8 mouse cellular contexts compared by ENCODE assay signal in genomic region chr4:59782853-59783684, GRCm38 (mm10). TPM values are rescaled to one million over a fixed set of nuclear protein-coding genes. Genes with fewer than 3 reads are reported as not detected.
DNase-seq lines count a peak whose midpoint lies in the region; ATAC-seq lines count a peak whose summit lies in the region.

No protein-coding gene starts in this region.

- DNase-seq in layer of hippocampus, adult 8-10 months (ENCODE audit: low spot score in 2 of 2): peak; percentile 18 to 34
- no peak for DNase-seq in layer of hippocampus, adult 18-20 months (ENCODE audit: low spot score in 2 of 2)
- DNase-seq in ZHBTc4 (ENCODE audit: low read depth, low spot score): peak; percentile 79
- DNase-seq in liver, embryonic 11.5 days (ENCODE audit: low spot score): peak; percentile 40
- no peak for DNase-seq in urinary bladder, postnatal 4 days (ENCODE audit: low spot score in 2 of 2)
- no peak for DNase-seq in kidney, postnatal 14 days

- ATAC-seq in forebrain, embryonic 16.5 days: peak; percentile 45; the same call in 1 of the 2 replicates
- ATAC-seq in liver, embryonic 11.5 days (replicated peaks; ENCODE audit: low FRiP score): peak; percentile 40
- peak; percentile 10; the same call in 1 of the 2 replicates for ATAC-seq in neutrophil, adult 5-6 weeks (ENCODE audit: extremely low read depth, insufficient number of reproducible peaks, low FRiP score, poor library complexity, severe bottlenecking)

- peak overlapping the region; percentile 73 for H3K4me3 ChIP-seq in forebrain, embryonic 16.5 days (replicated peaks; ENCODE audit: low read length)
- H3K4me3 ChIP-seq in liver, embryonic 11.5 days (ENCODE audit: low read depth, low read length): peak overlapping the region; percentile 97

- 0 out of 2 replicates have a peak overlapping the region, but pooled peaks have one; percentile 25 for H3K27ac ChIP-seq in forebrain, embryonic 16.5 days (ENCODE audit: low read length)
- peak overlapping the region; percentile 72 for H3K27ac ChIP-seq in liver, embryonic 11.5 days (ENCODE audit: low read depth, low read length)

- H3K4me2 ChIP-seq in forebrain, embryonic 16.5 days (ENCODE audit: low read length): peak overlapping the region; percentile 71
- H3K4me2 ChIP-seq in liver, embryonic 11.5 days: peak overlapping the region; percentile 88

- peaks cover 6% of the 10 kb centered on the region for H3K4me1 ChIP-seq in forebrain, embryonic 16.5 days (replicated peaks; ENCODE audit: control insufficient read depth, insufficient read depth, low read length)
- H3K4me1 ChIP-seq in liver, embryonic 11.5 days (replicated peaks; ENCODE audit: control insufficient read depth, insufficient read depth, low read length): peaks cover 12% of the 10 kb centered on the region

- 0% methylated on average over 47 of the region's 47 CpGs for WGBS in forebrain, embryonic 16.5 days
- WGBS in liver, embryonic 11.5 days: under 1% methylated on average over 47 of the region's 47 CpGs

- H3K27me3 ChIP-seq in forebrain, embryonic 16.5 days (replicated peaks; ENCODE audit: control insufficient read depth, insufficient read depth, low read length): no peaks in the 10 kb centered on the region
- no peaks in the 10 kb centered on the region for H3K27me3 ChIP-seq in liver, embryonic 11.5 days (replicated peaks; ENCODE audit: control insufficient read depth, insufficient read depth, low read length)

- H3K36me3 ChIP-seq in forebrain, embryonic 16.5 days (ENCODE audit: control insufficient read depth, insufficient read depth): no peaks in the 10 kb centered on the region
- no peaks in the 10 kb centered on the region for H3K36me3 ChIP-seq in liver, embryonic 11.5 days (ENCODE audit: control insufficient read depth, insufficient read depth, low read length)

- H3K9me3 ChIP-seq in forebrain, embryonic 16.5 days (ENCODE audit: control insufficient read depth, low read length): no peaks in the 10 kb centered on the region
- H3K9me3 ChIP-seq in liver, embryonic 11.5 days (ENCODE audit: control insufficient read depth, low read length): no peaks in the 10 kb centered on the region

- H3K9ac ChIP-seq in forebrain, embryonic 16.5 days (replicated peaks; ENCODE audit: low read depth, low read length): peak overlapping the region; percentile 74
- H3K9ac ChIP-seq in liver, embryonic 11.5 days (ENCODE audit: low read depth, low read length): peak overlapping the region; percentile 93

RNA-seq across cellular contexts. Expression of gene Inip, which starts 18.3 kb away (rescaled TPM):
- 10 to 100 TPM; 20.9 to 26.0 (median 23.8) TPM for total RNA-seq in layer of hippocampus, adult 8-10 months (2022)
- 10 to 100 TPM; 25.0 TPM for total RNA-seq in layer of hippocampus, adult 18-20 months (2021)
- polyA plus RNA-seq in forebrain, embryonic 16.5 days (2015; fragmentation: Nextera tagmentation; extraction: Ambion mirVana): 73.6 and 81.3 TPM in 2 replicates
- polyA plus RNA-seq in liver, embryonic 11.5 days (2014; fragmentation: Nextera tagmentation; extraction: Ambion mirVana): 49.9 and 53.8 TPM in 2 replicates
- 30.2 and 44.9 TPM in 2 replicates for total RNA-seq in neutrophil, adult 5-6 weeks (2017)

RNA-seq across cellular contexts. Expression of gene Snx30, which starts 22.6 kb away (rescaled TPM):
- total RNA-seq in layer of hippocampus, adult 8-10 months (2022): 10 to 100 TPM; 38.7 to 45.5 (median 40.4) TPM
- total RNA-seq in layer of hippocampus, adult 18-20 months (2021): 10 to 100 TPM; 39.2 to 41.7 TPM
- polyA plus RNA-seq in forebrain, embryonic 16.5 days (2015; fragmentation: Nextera tagmentation; extraction: Ambion mirVana): 8.5 and 8.9 TPM in 2 replicates
- polyA plus RNA-seq in liver, embryonic 11.5 days (2014; fragmentation: Nextera tagmentation; extraction: Ambion mirVana): 5.7 and 6.5 TPM in 2 replicates
- 71.2 and 76.0 TPM in 2 replicates for total RNA-seq in neutrophil, adult 5-6 weeks (2017)

Comparison
In these comparisons a context has a peak if more than half of its experiments do, and no peak if none do; other contexts are left out.
1. DNase-seq: peak in layer of hippocampus, adult 8-10 months (2 of 2), ZHBTc4 (single experiment) and liver, embryonic 11.5 days (single experiment); none in layer of hippocampus, adult 18-20 months (0 of 2), urinary bladder, postnatal 4 days (0 of 2) and kidney, postnatal 14 days (single experiment).
2. Peak in every context shown above with its lines, with median percentiles within 50 percentile points of each other: ATAC-seq.